Mouse (Mus musculus) spleen, embryonic (tissue): Measurements from ENCODE around the gene Ddn.

ENCODE experiments used
- CTCF ChIA-PET: fragments of 350-600 bp; sonication (Branson Sonifier 250); formaldehyde crosslinking; loops from one replicate; lab custom pipeline; 2022; lab: Charles Lee

Gene Ddn

DNA sequence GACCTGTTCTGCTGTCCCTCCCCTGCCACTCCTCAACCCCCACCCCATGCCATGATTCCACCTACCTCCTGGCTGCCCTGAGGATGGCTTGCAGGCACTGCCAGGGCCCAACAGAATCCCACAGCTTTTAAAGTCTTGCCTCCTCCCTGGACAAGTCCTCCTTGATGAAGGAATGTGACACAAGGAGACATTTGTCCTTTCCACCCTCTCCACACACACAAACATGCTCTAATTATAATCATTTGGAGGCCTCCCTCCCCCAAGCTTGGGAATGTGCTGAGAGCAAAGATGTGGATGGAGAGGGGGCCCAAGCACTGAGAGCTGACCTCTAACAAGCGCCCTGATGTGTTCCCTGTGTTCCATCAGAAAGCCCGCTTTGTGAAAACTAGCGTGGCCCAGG lies at the start of gene Ddn:
Gene Ddn, minus strand, starts transcription at position 101 of the 400 bp plus-strand sequence.
- CTCF ChIA-PET = interaction anchor here (0.6 to 1.3 kb wide), 3 partner anchors 11 to 330 kb away, joined by 3 to 6 read pairs (median 3); no protein-coding TSS in a partner anchor

DNA sequence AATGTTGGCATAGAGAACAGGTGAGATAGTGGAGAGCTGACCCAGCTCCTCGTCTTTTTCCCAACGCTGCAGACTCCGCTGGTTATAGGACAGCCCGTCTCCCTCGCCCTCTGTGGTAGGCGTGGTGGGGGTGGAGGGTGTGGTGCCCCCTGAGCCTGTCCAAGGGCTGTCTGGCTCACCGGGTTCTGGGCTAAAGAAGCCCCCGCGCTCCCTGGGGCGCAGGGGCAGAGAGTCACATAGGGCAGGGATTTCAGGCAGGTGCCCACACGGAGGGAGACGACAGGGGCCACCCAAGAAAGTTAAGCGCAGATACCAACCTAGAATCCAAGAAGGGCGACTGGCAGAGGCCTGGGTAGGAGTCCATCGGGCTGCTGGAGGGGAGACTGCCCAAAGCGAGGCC lies 44.9 kb upstream of the Ddn start:
- CTCF ChIA-PET = interaction anchor here (0.9 kb wide), 1 partner anchor 128 kb away, joined by 4 read pairs; no protein-coding TSS in a partner anchor

DNA sequence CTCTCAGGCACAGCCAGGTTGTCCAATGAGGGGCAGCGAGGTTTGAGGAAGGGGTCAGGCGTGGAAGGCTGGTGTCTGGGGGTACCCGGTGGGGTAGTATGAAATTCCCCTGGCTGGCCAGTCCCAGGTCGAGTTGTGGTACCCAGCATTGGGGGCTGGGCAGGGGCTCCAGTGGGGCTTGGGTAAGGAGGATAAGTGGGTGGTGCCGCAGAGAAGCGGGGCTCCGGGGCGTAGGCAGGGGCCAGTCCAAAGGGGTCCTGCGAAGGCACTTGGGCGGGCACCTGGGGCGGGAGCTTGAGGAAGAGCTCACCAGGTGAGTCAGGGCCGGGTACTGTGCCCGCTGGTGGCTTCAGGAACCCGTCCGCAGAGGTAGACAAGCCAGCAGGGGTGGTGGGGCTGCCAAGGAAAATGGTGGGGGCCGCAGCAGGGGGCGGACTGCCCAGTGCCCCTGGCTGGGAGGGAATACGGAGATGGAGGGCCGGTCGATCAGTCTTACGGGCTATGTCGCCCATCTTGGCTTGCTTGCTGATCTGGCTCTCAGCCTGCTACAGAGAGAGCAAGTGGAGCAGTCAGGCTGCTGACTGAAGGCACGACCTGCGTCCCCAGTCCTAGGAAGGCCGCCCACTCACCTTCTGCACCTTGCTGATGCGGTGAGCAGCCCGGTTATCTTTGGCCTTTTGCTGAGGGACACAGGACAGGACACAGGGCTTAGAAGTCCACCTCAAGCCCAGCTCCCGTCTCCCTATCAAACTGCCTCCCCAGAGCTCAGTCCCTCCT lies 44.1 kb upstream of the Ddn start:
- CTCF ChIA-PET = no interaction called here

DNA sequence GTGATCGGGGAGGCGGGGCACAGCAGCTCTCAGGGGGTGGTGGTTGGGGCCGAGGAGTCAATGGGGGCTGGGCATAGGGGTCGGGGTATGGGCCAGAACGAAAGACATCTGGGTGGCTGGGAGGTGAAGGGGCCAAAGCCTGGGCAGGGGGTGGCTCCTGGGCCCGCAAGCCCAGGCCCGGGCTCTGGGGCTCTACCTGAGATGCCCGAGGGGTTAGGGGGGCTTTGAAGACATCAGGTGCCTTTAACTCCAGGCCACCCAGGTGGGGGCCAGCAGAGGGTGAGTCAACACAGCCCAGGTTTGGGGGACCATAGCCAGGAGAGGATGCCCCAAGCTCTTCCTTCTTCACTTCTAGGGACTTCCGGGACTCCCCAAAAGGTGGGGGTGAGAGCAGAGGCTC lies 43.4 kb upstream of the Ddn start:
- CTCF ChIA-PET = no interaction called here

DNA sequence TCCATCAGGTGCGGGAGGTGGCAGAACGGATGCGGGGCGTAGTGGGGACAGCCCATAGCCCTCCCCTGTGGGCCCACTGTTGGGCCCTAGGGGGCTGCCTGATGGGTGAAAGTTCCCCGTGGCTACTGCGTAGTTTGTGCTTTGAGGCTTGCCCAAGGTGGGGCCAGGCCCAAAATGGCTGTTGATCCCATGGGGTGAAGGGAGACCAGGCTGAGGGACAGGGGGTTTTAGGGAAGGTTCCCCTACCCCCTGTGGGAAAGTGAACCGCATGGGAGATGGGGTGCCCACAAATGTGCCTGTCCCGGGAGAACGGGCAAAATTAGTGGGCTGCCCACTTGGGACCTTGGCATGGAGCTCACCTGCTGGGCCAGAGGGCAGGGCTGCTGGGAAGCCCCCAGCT lies 42.8 kb upstream of the Ddn start:
- CTCF ChIA-PET = interaction anchor here (0.7 kb wide), 1 partner anchor 15 kb away, joined by 5 read pairs; no protein-coding TSS in a partner anchor

DNA sequence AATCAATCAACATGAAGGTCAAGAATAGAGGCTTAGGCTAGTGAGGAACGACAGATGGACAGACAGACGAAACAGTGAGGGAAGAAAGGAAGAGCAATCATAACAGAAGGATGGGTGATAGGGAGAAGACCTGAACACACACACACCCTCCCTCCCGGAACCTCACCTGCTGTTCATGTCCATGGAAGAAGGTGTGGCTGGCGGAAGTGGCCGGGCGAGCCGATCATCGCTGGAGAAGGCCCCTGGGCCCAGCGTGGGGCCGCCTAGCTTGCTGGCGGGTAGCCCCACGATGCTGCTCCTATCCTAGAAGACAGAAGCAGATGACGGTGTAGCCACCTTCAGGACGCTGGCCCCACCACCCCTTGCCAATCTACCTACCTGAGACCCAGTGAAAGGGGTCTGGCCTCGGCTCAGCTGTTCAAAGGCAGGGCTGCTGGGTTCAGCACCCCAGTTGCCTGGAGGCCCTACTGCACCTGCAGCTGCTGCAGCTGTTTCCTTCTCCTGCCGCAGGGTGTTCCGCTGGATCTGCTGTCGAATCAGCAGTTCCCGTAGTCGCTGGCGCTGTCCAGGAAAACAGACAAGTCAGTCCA lies 42.0 kb upstream of the Ddn start:
- CTCF ChIA-PET = interaction anchor here (0.7 kb wide), 1 partner anchor 14 kb away, joined by 5 read pairs; no protein-coding TSS in a partner anchor

DNA sequence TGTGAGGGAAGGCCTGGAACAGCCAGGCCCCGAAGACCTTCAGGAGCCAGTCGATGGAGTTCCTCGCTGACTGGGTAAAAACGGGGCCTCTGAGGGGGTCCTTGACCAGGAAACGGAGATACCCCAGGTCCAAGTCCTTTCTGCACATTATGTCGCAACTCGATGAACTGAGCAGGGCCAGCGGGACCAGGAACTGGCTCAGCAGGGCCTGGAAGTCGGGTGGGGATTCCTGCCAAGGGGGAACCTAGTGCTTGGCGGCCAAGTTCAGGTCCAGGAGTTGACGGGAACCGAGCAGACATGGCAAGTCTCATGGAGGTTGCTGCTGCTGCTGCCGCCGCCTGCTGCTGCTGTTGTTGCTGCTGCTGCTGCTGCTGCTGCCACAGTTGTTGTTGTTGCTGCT lies 41.4 kb upstream of the Ddn start:
- CTCF ChIA-PET = no interaction called here

DNA sequence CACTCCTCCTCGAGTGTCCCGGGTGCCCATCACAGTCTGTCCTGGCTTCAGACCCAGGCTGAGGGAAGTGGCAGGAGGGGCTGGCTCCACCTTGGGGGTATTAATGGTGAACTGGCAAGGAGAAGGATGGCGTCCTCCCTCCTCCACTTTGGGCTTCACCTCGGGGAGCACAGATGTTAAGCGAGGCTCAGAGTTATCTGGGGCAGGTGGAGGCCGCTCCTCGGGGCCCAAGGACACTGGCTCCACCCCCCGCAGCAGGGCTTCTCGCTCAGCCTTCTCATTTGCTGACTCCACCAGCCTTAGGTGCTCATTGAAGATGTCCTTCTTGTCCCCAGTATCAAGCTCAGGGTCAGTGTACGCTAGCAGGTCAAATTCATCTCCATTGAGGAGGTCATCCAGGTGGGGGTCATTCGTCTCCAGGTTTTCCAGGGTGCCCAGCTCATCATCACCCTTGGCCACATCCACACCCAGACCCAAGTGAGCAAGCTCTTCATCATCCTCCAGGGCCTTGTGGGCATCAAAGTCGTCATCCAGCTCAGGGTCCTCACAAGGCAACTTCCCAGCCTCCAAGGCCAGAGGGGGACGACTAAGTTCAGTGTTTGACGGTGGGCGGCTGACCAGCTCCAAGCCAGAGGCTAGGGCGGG lies 40.8 kb upstream of the Ddn start:
- CTCF ChIA-PET = interaction anchor here (0.6 to 1.0 kb wide), 2 partner anchors 18 to 61 kb away, joined by 3 to 5 read pairs; no protein-coding TSS in a partner anchor

DNA sequence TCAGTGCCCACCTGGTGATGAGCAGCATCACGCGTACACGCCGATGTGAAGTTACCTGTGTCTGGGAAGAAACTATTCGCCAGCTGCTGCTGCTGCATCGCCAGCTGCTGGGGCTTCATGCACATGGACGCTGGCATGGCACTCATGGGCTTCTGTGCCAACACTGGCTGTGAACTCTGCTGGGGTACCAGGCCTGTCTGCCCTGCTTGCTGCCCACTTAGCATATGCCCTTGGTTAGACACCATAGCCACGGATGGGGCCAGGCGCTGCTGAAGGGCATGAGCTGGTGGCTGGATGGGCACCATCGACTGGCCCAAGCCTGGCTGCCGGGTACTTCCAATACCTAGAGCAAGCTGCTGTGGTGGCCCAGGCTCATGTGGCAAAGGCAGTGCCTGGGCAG lies 39.9 kb upstream of the Ddn start:
- CTCF ChIA-PET = interaction anchor here (0.6 to 1.0 kb wide), 2 partner anchors 19 to 62 kb away, joined by 3 to 5 read pairs; no protein-coding TSS in a partner anchor

DNA sequence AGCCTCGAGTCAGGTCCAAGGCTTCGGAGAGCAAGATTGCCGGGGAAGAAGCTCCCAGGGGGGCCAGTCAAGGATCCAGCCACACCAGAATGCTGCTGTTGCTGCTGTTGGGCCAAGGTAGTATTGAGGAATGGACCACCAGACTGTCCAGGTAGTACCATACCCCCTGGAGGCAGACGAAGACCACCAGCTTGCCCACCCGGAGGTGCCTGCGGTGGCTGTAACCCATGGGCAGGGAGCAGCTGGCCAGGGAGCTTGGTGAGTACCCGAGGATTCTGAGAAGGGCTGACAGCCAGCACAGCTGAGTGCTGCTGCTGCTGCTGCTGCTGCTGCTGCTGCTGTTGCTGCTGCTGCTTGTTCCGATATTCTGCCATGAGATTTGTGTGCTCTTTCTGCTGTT lies 36.9 kb upstream of the Ddn start:
- CTCF ChIA-PET = no interaction called here

DNA sequence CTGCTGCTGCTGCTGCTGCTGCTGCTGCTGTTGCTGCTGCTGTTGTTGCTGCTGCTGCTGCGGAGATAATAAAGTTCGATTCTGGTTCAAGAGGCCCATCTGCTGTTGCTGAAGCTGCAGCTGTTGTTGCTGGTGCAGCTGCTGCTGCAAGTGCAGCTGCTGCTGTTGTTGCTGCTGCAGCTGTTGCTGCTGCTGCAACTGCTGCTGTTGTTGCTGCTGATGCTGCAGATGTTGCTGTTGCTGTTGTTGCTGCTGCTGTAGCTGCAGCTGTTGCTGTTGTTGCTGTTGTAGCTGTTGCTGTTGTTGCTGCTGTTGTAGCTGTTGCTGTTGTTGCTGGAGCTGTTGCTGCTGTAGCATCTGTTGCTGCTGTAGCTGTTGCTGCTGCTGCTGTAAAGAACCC lies 35.9 kb upstream of the Ddn start:
- CTCF ChIA-PET = no interaction called here

DNA sequence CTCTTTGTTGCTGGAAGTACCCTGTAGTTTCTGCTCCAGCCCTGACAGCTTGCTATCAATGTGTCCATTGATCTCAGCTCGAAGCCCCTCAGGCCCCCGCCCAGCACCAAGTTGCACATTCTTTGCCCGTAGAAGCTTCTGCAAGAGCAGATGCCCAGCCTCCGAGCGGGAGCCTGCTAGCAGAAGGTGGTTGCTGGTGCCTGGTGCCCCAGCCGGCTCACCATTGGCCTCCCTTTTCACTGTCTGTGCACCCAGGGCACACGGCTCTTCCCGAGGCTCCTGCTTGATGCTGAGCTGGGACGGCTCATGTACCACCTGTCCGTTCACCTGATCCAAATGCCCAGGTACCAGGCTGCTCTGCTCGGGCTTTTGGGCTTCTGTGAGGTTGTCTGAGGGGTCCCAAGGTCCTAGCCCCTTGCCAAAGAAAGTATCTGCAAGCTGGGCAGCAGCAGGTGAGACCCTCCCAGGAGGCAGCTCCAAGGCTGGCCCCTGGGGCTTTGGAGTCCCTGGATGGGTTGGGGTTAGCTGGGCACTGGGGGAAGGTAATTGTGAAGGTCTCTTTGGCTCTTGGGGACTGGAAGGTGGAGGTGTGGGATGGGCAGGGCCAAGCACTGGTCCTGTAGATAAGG lies 34.4 kb upstream of the Ddn start:
- CTCF ChIA-PET = no interaction called here

DNA sequence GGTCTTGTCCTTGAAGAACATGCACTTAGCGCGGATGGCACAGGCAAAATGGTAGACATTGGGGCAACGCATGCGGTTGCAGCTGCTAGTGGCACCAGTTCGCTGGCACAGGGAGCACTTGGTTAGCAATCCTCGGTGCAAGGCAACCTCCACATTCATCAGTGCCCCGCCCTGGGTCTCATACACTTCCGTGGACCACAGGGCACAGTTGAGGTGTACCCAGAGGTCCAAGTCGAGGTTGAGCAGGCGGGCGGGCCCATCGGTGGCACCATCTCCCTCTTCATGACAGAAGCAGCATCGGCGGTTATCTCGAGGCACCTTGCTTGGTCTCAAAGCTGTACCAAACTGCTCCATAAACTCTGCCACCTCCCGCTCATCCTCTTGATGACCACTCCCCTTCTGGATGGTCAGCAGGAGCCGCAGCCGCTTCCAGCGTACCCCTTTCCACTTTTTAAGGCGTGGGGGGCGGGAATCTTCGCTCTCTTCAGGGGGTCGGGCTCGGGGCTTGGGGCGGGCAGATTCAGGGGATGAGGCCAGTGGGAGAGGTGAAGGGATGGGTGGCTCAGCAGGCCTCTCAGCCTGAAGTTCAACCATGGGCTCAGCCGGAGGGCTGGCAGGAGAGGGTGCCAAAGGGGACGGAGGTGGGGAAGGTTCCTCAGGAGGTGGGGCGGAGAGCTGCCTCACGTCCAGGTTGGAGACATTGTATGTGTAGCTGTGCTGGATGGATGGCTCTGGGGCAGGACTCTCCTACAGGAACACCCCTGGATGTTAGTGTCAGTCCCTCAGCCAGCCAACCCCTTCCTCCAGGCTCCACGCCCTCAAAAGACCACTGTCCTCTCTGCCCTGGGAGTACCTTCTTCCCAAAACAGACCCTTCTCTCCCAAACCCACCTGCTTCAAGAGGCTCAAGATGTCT lies 30.6 kb upstream of the Ddn start:
- CTCF ChIA-PET = no interaction called here

DNA sequence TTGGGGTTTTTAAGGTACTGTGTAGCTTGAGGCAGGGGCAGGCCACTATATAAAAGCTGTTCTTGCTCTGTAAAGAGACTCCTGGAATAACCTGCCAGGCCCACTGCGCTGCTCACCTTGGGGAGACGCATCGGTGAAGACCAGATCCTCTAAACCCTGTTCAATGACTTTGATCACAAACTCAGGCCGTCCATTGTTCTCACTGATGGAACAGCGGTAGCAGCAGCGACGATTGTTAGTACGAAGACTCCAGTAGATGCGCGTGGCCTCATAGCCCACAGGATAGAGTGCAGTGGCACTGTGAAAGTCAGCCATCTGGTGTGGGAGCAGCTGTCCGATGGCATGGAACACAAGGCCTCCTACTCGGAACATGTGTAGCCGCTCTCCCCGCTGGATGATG lies 29.9 kb upstream of the Ddn start:
- CTCF ChIA-PET = no interaction called here

DNA sequence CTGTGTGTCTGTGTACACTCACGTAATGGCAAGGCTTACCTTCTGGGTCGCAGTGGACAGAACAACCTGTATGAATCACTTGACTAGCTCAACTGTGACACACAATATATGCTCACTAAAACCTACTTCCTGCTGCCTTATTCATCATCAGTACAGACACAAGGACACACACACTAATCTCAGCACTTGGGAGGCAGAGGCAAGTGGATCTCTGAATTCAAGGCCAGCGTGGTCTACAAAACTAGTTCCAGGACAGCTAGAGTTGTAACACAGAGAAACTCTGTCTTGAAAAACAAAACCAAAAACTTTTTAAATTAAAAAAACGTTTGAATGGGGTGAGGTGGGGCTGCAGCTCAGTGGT lies 28.4 kb upstream of the Ddn start:
- CTCF ChIA-PET = interaction anchor here (0.5 kb wide), 1 partner anchor 275 kb away, joined by 3 read pairs; no protein-coding TSS in a partner anchor

DNA sequence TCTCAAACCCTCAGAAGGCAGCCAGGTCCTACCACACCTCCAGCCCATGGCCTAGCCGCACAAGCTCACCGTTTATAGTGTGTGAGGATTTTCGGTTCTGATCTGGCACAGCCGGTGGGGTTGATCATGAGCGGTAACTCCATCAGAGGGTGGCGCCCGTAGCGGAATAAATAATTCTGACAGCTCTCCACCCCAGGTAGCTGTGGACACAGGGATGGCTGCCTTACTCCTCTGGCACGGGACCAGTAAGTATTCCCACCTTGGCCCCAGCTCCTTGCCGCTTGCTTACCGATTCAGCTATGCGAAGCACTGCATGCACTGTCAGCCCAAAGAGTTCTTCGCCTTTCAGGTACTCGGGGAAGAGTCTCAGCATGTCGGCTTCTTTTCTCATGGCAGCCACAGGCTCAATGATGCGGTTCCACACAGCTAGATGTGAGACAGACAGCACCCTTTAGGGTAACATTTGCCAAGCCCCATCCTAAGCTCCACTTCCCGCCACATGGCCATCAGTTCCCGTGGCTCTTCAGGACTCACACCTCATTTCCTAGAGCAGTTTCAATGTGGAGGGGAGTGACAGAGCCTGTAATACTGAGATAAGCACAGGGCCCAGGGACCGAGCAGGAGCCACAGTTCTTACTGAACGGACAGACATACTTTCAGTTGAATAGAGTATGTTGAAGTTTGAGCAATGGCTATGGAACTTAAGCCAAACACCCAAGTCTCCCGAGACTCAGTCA lies 27.9 kb upstream of the Ddn start:
- CTCF ChIA-PET = interaction anchor here (0.6 to 0.8 kb wide), 2 partner anchors 15 to 35 kb away, joined by 5 to 10 read pairs; no protein-coding TSS in a partner anchor

DNA sequence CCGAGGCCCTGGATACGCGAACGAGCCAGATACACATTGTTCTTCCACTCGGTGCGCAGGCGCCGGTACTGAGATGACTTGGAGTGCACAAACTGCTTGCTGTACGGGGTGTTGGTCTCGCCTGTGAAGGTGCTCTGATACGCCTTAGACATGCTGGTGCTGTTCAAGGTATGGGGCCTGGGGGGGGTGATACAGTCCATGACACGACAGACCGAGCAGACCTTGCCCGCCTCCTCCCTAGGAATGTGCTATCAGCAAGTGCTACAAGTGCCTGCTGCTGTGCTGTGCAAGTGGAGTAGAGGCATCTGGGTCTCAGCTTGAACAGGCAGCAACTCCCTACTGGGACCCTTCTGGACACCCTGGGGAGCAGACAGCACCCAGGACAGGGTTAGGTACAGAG lies 26.0 kb upstream of the Ddn start:
- CTCF ChIA-PET = no interaction called here

DNA sequence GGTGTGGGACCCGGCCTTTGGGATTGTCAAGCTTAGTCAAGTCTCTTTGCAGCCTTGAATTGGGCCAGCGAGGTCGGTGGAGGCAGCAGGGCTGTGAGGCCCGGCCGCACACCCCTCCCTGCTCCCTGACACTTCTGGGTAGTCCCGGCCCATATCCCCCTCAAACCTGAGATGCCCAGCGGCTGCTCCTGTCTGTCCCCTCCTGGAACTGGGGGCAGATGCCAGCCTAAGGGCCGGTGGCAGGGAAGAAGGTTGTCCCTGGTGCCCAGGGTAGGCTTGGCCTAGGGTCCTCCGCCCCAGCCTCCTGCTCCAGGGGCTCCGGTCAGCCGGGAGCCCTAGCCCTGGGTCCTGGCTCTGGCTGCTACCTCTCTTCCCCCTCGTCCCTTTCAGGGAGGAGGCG lies 24.8 kb upstream of the Ddn start:
- CTCF ChIA-PET = no interaction called here

DNA sequence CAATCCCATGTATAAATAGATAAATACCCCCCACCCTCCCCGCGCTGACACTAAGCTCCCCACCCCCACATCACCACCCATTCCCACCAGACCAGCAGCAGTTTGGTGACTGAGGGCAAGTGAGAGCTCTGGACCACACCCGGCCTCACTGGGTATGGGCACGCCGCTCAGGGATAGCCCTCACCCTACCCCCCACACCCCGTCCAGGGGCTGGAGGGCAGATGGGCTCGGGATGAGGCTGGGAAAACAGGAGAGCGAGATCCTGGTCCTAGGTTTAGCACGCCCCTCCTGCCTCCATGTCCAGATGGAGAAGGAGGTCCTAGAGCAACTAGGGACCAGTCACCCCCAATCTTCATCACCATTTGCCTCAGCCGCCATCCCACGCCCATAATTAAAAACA lies 24.0 kb upstream of the Ddn start:
- CTCF ChIA-PET = interaction anchor here (0.8 kb wide), 1 partner anchor 33 kb away, joined by 4 read pairs; no protein-coding TSS in a partner anchor
